Mouse (Mus musculus) forebrain, embryonic 14.5 days (tissue): ENCODE measurements around the gene Mei1. TPM values are rescaled to one million over a fixed set of nuclear protein-coding genes. Genes with fewer than 3 reads are reported as not detected.

Experiments used
- ATAC-seq: fragments of 200-750 bp; cut with Nextera tagmentation; 2 replicates; pipeline ENCODE4 v1.8.0; 2017; ENCODE audit warnings: mild to moderate bottlenecking, moderate library complexity
- DNase-seq: peaks from one replicate; pipeline ENCODE4 v3.0.0-alpha.2; 2015; ENCODE audit warnings: low spot score
- H3K27ac ChIP-seq: fragments of 300-500 bp; sonication (generic); 2 replicates; pipeline ENCODE4 v1.5.1; 2014; ENCODE audit warnings: low read depth, mild to moderate bottlenecking, control low read depth, low read length, moderate library complexity
- H3K27me3 ChIP-seq: fragments of 300-500 bp; sonication (generic); replicated peaks from 2 replicates; pipeline ENCODE4 v1.6.1; 2014; ENCODE audit warnings: low read length, control low read depth, mixed read lengths; ENCODE audit not compliant: control insufficient read depth, insufficient read depth
- H3K36me3 ChIP-seq: fragments of 300-500 bp; sonication (generic); 2 replicates; pipeline ENCODE4 v1.6.1; 2014; ENCODE audit warnings: low read length, control low read depth; ENCODE audit not compliant: control insufficient read depth, insufficient read depth
- H3K4me1 ChIP-seq: fragments of 300-500 bp; sonication (generic); 2 replicates; pipeline ENCODE4 v1.6.1; 2014; ENCODE audit warnings: antibody characterized with exemption, low read length, control low read depth; ENCODE audit not compliant: control insufficient read depth, insufficient read depth
- H3K4me2 ChIP-seq: fragments of 300-500 bp; sonication (generic); 2 replicates; pipeline ENCODE4 v1.6.1; 2014; ENCODE audit warnings: mild to moderate bottlenecking, control low read depth, low read length
- H3K4me3 ChIP-seq: fragments of 300-500 bp; sonication (generic); 2 replicates; pipeline ENCODE4 v1.5.1; 2014; ENCODE audit warnings: low read depth, low read length, control low read depth
- H3K9ac ChIP-seq: fragments of 300-500 bp; sonication (generic); 2 replicates; pipeline ENCODE4 v1.6.1; 2014; ENCODE audit warnings: mild to moderate bottlenecking, low read length, control low read depth, moderate library complexity
- H3K9me3 ChIP-seq: fragments of 300-500 bp; sonication (generic); replicated peaks from 2 replicates; pipeline ENCODE4 v1.6.1; 2016; ENCODE audit warnings: low read length, control low read depth, mixed read lengths; ENCODE audit not compliant: control insufficient read depth
- WGBS: fragments of 180-500 bp; shearing (Covaris S2); extraction: QIAGEN DNeasy Blood & Tissue Kit; methylation state at CpG from one replicate; pipeline ENCODE4 v1.1.7; 2014; 5-methylcytosine and 5-hydroxymethylcytosine counted together
- polyA plus RNA-seq: library from polyadenylated mRNA; unstranded; fragments of >200 nt; fragmentation: Nextera tagmentation; extraction: Ambion mirVana; gene quantifications from 2 replicates; pipeline ENCODE4 v1.2.1, GENCODE M21; 2014

The Mei1 gene
- polyA plus RNA-seq, 1 experiment from 2014 or later = not detected

DNA sequence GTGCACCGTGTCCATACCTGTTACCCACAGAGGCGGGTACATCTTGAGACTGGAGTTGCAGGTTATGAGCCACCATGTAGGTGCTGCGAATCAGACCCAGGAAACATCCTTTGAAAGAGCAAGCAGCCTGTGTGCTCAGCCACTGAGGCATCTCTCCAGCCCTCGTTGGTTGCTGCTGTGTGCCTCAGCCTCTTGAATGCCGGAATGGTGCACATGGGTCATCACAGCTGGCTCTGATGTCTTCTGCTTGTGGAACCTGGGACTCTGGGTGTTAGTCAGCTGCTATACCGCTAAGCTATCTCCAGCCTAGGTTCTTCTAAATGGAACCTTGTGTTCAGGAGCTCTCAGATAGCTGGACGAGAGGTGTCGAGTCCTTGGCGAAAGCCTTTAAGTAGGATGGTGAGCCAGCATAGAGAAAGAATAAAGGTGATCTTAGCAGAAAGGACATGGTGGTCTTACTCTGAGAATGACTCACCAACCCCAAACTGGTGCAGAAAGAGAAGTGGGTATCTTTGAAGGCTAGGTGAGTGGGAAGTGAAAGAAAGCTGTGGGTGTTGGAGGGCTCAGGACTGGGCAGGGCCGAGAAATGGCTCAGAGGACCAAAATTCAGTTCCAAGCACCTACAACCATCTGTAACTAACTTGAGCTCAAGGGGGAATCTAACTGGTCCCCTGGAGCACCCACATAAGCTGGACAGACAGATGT lies 93.7 kb downstream of the Mei1 start:
- Histone ChIP-seq H3K4me3 (no peak overlapping the region), H3K9me3 (no peaks in the 10 kb centered on the region), H3K27ac (0 out of 2 replicates have a peak overlapping the region, but pooled peaks have one; percentile 11), H3K4me1 (peaks cover 10% of the 10 kb centered on the region; the same call in 1 of the 2 replicates), H3K4me2 (no peak overlapping the region), H3K36me3 (no peaks in the 10 kb centered on the region), H3K9ac (no peak overlapping the region), H3K27me3 (no peaks in the 10 kb centered on the region)
- 84% methylated on average over 10 of the region's 10 CpGs for WGBS
- ATAC-seq = no peak
- DNase-seq = no peak

- Histone ChIP-seq H3K27me3 (no peaks in the 10 kb centered on the region), H3K4me3 (no peak overlapping the region), H3K9ac (no peak overlapping the region), H3K9me3 (no peaks in the 10 kb centered on the region), H3K36me3 (no peaks in the 10 kb centered on the region), H3K27ac (peak overlapping the region; percentile 11; the same call in 1 of the 2 replicates), H3K4me2 (no peak overlapping the region), H3K4me1 (peaks cover 10% of the 10 kb centered on the region; the same call in 1 of the 2 replicates)
- 56% methylated on average over 4 of the region's 4 CpGs for WGBS
- no peak for ATAC-seq
- no peak for DNase-seq
Observed at GRCm38 (mm10) chr15:82164061-82164399, 94.2 kb downstream of the Mei1 start.

DNA sequence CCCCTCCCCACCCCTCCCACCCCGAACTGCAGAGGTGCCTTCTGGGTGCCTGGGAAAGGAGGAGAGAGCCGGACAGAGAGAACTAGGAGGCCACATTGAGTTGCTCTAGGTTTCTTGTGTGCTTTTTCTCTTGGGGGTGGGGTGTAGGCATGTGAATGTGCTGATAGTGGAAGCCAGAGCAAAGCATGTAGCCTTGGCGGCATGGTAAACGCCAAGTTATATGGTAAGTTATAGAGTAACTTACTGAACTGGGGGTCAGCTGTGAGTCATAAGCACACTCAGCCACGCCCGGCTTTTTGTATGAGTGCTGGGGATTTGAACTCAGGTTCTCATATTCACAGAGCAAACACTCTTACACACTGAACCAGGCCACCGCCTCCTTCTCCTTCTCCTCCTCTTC lies 94.7 kb downstream of the Mei1 start:
- WGBS = 81% methylated on average over 7 of the region's 7 CpGs

GRCm38 (mm10) chr15:82165332-82166239 lies 95.8 kb downstream of the Mei1 start:
- H3K36me3 ChIP-seq = peaks cover 11% of the 10 kb centered on the region
- ATAC-seq = peak; percentile 63; the same call in 1 of the 2 replicates
- DNase-seq = peak; percentile 75
- peaks cover 6% of the 10 kb centered on the region; the same call in 1 of the 2 replicates for H3K4me1 ChIP-seq
- H3K4me3 ChIP-seq = no peak overlapping the region
- H3K9me3 ChIP-seq = no peaks in the 10 kb centered on the region
- H3K27me3 ChIP-seq = no peaks in the 10 kb centered on the region
- 58% methylated on average over 8 of the region's 8 CpGs for WGBS
- H3K9ac ChIP-seq = no peak overlapping the region
- H3K27ac ChIP-seq = no peak overlapping the region
- no peak overlapping the region for H3K4me2 ChIP-seq

More for the DNA sequence above, 94.7 kb downstream of the Mei1 start:
- Histone ChIP-seq H3K9ac (no peak overlapping the region), H3K4me1 (peaks cover 6% of the 10 kb centered on the region; the same call in 1 of the 2 replicates), H3K27me3 (no peaks in the 10 kb centered on the region), H3K9me3 (no peaks in the 10 kb centered on the region), H3K4me2 (no peak overlapping the region), H3K4me3 (no peak overlapping the region), H3K36me3 (no peaks in the 10 kb centered on the region; the same call in 1 of the 2 replicates), H3K27ac (no peak overlapping the region)
- ATAC-seq = no peak
- no peak for DNase-seq

DNA sequence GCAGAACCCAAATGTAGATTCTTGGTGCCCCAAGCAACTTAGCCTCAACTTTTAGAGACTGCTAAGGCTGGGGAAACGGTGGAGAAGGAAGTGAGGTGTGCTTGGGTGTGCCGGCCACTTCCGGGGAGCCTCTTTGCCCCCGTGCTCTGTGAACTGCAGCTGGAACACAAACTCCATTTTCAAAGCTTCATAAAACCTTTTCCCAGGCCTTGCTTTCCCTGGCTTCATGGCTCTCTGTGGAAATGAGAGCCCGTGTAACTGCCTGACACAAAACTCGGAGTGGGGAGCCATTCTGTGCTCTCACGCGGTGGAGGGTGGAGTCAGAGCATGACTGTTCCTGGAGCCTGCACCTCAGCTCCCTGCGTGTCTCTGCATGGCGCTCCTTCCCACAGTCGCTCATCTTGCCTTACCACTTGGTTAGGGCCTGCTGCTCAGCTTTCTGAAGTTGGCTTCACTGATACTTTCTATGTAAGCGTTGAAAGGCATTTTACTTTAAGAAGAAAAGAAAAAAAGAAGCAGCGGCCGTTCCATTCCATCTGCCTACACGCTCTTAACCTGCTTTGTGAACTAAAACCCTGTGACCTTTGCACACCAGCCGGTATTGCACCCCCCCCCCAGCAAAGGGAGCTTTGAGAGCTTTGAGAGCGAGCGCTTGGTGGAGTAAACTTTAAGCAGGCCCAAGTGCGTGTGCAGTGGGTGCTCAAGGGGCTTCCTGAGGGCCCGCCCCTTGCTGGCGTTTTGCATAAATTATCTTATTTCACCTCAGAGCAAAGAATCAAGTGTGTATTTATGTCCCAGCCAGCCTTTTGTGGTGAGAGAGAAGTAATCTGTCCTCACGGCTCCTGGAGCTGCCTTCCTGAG lies 96.7 kb downstream of the Mei1 start:
- Histone ChIP-seq H3K27ac (no peak overlapping the region), H3K9ac (0 out of 2 replicates have a peak overlapping the region, but pooled peaks have one; percentile 5), H3K4me1 (peaks cover 6% of the 10 kb centered on the region; the same call in 1 of the 2 replicates), H3K27me3 (no peaks in the 10 kb centered on the region), H3K4me2 (no peak overlapping the region), H3K4me3 (no peak overlapping the region), H3K36me3 (peaks cover 19% of the 10 kb centered on the region), H3K9me3 (no peaks in the 10 kb centered on the region)
- 47% methylated on average over 22 of the region's 22 CpGs for WGBS
- ATAC-seq (peak; percentile 33; the same call in 1 of the 2 replicates), DNase-seq (no peak)

GRCm38 (mm10) chr15:82167201-82168168 lies 97.7 kb downstream of the Mei1 start:
- H3K9ac ChIP-seq = no peak overlapping the region
- 73% methylated on average over 23 of the region's 23 CpGs for WGBS

DNA sequence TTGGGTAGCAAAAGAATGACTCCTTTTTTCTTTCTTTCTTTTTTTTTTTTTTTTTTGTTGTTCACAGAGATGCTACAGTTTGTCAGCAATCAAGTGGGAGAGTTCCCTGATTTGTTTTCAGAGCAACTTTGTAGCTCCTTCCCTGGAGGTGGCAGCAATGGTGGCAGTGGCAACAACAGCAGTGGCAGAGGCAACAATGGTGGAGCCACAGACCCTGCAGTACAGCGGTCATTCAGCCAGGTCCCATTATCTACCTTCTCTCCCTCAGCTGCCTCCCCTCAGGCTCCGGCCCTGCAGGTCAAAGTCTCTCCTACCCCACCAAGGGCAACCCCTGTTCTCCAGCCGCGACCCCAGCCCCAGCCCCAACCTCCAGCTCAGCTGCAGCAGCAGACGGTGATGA lies 99.9 kb downstream of the Mei1 start:
- Histone ChIP-seq H3K9ac (peak overlapping the region; percentile 8; the same call in 1 of the 2 replicates), H3K27me3 (no peaks in the 10 kb centered on the region), H3K4me1 (peaks cover 6% of the 10 kb centered on the region; the same call in 1 of the 2 replicates), H3K4me2 (no peak overlapping the region), H3K9me3 (no peaks in the 10 kb centered on the region), H3K27ac (no peak overlapping the region), H3K36me3 (peaks cover 49% of the 10 kb centered on the region), H3K4me3 (no peak overlapping the region)
- ATAC-seq = no peak
- WGBS = 83% methylated on average over 5 of the region's 5 CpGs
- DNase-seq = no peak

More at GRCm38 (mm10) chr15:82167201-82168168, 97.7 kb downstream of the Mei1 start:
- H3K27me3 ChIP-seq = no peaks in the 10 kb centered on the region
- no peak overlapping the region for H3K4me3 ChIP-seq
- DNase-seq (no peak), ATAC-seq (no peak)
- H3K27ac ChIP-seq = no peak overlapping the region
- peaks cover 6% of the 10 kb centered on the region; the same call in 1 of the 2 replicates for H3K4me1 ChIP-seq
- H3K9me3 ChIP-seq = no peaks in the 10 kb centered on the region
- H3K4me2 ChIP-seq = no peak overlapping the region
- peaks cover 29% of the 10 kb centered on the region for H3K36me3 ChIP-seq
